Mouse (Mus musculus) c-Kit-positive CD71-positive TER-119-positive erythroid progenitor cells, embryonic 14.5 days (primary cell): ENCODE data around the gene Ddx42.
"Not testable (repeated sequence)": the region's sequence is repeated elsewhere in the genome, so short reads cannot be mapped to it uniquely, and the experiment has no call there.

Source experiments
- DNase-seq: peaks from one replicate; pipeline ENCODE4 v3.0.0-alpha.2; 2013; ENCODE audit warnings: low spot score

Gene Ddx42

DNA sequence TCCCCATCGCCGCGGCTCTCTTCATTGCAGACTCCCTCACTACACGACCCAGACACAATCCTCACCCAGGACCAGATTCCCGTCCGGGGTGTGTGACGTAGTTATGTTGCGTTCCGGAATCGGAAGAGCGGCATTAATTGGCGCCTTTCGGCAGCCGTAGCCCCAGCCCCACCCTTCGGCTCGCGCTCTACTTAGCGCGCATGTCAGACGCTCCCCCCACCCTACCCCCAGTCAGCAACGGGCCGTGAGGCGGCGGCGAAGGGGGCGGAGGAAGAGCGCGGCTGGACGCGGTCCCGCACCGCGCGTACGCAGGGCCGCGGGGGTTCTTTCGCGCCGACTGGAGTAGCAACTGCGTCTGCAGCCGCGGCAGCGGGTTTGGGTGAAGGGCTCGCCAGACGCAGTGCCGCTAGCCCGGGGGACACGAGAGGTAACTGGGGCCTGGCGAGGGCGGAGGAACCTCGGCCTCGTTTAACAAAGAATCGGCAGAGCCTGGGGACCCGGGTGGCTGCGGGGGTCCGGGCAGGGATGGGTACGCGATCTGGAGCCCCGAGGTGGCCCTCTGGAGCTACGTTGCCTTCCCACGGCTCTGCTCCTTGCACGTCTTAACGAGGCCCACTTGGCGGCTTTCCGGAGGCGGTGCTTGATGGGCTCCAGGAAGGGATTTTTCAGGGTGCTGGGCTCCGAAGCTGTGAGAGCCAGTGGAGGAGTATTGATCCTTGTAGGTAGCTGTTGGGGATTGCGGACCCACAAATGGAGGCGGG is at the start of gene Ddx42:
Ddx42 (plus strand) TSS at position 197 of the 761 bp plus-strand sequence.
- peak; percentile 93 for DNase-seq

DNA sequence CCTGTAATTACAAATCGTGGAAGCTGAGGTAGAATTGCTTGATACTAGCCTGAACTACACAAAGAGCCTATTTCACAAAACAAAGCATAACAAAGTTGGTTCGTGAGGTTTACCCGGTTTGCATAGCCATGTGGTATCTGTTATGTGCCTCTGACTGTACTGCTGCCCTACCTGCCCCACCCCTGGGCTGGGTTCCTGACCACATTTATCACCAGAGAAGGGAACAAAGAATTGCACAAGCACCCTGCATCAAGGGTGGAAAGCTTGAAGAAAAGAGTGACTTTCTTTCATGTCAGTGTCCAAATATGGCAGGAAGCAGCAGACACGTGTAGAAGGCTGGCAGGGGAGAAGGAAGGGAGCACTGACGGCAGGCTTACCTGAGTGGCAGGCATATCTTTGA is 49.3 kb upstream of the Ddx42 start:
- no peak for DNase-seq

DNA sequence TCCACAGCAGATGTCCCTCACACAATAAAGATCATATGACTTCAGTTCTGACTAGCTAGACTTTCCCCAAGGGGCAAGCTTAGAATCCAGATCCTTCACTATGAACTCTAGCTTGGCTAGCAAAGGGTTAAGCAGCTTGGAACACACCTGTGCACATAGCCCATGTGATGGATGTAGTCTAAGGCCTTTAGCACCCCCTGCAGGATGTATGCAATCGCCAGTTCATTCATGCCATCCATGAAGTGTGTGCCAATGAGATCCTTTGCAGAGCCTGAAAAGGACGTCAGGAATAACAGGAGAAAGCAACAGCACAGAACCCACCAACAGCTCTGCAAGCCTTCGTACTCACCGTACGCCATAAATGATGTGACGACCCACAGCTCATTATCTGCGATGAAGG is 45.9 kb upstream of the Ddx42 start:
- no peak for DNase-seq

DNA sequence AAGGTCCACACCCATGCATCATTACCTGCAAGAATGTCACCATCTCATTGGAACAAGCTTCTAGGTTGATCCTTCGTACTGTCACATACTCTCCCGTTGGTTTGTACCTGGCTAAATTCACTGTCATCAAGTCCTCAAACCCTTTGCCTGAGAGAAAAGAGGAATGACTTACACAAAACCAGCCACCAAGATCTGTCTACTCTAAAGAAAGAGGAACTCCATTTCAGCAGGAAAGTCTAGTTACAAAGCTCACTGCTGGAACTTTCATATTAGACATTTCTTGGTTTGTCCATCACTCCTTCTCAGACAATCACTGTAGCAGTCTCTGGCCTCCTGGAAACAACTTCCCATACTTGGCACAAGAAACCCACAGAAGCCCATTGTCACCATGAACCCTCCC is 43.5 kb upstream of the Ddx42 start:
- no peak for DNase-seq

DNA sequence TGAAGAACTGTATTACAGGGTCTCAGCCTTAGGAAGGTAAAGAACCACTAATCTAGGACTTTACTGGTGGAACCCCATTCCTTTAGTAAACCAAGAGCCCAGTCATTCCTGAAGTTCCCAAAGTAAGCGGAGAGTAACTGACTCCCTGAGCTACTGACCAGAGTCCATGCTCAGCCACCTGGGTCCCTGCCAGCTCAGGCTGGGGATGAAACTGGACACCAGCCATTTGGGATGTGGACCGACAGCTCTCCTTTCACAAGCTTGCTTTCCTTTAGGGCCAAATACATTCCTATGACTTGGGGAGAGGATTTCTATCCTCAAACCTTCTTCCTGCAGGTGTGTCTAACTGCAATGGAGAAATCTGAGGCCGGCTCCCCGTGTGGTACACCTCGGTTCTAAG is 42.4 kb upstream of the Ddx42 start:
- no peak for DNase-seq

DNA sequence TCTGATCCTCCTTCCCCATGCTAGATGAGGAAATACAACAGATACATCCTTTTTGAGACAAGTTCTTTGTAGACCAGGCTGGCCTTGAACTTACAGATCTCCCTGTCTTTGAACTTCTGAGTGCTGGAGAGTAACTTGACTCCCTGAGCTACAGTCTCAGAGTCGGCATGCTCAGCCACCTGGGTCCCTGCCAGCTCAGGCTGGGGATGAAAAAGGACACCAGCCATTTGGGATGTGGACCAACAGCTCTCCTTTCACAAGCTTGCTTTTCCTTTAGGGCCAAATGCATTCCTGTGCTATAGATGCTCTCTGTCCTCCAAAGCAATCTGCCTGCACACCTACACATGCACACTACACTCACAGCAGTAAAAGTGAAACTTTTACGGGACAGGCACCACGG is 41.6 kb upstream of the Ddx42 start:
- no peak for DNase-seq

DNA sequence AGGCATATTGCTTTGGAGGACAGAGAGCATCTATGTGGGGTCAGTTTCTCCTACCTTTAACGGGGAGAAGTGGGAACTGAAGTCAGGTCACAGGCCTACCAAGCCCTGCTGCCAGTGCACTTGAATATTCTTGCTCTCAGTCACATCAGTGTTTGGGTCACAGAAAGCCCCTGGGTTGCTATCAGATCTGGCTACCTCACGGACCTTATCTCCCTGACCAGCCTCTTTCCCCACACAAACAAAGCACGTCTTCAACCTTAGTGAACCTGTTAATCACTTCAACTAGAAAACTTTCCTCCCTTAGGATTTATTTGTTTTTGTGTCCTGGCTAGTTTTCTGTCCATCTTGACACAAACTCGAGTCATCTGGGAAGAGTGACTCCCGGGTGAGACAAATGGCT is 40.4 kb upstream of the Ddx42 start:
- no peak for DNase-seq

DNA sequence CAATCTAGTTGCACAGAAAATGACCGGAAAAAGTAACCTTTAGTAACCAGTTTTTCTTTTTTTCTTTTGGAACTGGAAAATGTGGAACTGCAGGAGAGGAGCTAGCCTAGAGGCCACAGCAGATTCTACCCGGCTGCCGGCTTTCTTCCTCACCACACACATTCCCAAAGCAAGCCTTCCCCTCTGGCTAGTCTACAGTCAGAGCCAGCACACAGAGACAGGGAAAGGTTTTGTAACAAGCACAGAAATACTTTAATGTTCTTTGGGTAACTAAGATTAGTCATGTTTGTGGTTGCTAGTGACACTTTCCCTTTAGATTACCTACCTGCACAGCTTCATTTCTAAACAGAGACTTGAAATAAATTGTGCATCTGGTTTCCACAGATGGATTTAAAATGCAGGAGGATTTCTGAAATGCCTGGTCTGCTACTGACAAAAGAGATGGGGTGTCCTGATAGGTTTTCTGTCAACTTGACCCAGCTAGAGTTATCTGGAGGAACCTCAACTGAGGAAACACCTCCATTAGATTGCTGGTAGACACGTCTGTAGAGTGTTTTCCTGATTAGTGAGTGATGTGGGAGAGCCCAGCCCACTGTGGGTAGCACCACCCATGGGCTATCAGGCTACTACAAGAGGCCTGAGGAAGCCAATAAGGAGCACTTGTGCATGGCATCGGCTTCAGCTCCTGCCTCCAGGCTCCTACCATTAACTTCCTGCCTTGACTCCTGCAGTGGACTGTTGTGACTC is 38.5 kb upstream of the Ddx42 start:
- DNase-seq = peak; percentile 36

DNA sequence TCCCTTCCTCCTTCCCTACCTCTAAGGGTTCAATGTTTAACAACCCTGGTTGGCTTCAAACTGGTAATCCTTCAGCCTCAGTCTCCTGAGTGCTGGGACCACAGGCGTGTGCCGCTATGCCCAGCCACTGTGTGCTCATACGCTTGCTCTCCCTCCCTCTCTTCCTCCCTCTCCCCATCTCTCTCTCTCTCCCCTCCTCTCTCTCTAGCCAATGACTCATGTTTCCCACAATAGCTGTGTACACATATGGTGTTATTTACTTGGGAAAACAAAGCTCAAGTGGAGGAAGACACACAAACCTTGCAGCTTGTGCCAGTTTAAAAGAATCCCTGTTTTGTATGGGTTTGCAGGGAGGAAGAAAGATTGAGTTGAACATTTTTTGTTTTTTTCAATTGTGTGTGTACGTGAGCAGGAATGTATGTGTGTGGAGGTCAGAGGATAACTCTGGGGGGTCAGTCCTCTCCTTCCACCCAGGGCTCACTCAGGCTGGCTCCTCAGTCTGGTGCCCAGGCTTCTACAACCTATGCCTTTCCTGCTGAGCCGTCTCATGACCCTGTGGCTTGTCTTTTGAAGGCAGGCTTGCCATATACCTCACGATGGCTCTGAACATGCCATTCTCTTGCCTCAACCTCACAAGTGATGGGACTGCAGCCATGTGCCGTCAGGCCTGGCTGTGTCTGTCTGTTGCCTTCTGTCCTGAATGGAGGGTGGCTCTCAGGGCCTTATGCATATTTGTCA is 36.8 kb upstream of the Ddx42 start:
- DNase-seq = no peak

DNA sequence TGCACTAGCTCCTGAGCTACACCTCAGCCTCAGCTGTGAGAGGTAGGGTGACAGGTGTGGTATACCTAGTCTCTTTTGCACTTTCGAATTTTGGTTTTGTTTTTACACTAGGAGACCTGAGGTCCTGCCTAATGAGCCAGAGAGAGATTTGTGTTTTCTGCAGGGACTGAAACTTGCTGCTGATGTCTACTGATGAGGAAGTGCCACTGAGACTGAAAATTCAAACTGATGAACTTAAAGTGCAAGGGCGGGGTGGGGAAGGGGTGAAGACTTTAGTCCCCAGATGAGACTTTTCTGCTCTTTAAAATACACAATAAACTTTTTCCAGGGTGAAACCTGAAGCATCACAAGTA is 36.3 kb upstream of the Ddx42 start:
- no peak for DNase-seq

DNA sequence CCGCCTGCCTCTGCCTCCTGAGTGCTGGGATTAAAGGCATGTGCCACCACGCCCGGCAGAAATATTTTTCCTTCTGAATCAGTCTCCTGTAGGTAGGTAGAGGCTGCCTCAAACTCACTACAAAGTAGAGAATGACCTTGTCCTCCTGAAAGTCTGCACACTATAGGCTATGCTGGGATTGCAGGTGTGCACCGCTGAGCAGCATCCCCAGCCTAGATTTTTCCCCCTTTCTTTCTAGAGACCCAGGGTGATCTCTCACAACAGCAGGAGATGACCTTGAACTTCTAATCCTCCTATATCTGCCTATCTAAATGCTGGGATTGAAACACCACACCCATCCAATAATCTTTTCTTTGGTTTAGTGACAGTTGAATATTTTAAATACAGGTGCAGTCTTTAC is 29.4 kb upstream of the Ddx42 start:
- DNase-seq = no peak

DNA sequence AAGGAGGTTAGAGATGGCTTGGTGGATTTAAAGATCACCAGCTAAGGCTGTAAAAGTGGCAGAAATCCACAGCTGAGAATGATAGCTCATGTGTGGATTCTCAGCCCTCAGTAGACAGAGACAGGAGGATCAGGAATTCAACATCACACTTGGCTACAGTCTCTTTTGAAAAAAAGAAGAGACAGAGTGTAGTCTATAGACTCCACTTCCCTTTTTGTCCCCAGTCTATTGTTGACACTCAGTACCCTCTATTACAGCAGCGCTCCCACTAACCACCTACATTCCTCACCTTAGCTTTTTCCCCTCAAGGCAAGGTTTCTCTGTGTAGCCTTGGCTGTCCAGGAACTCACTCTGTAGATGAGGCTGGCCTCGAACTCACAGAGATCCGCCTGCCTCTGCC is 25.0 kb upstream of the Ddx42 start:
- no peak for DNase-seq

DNA sequence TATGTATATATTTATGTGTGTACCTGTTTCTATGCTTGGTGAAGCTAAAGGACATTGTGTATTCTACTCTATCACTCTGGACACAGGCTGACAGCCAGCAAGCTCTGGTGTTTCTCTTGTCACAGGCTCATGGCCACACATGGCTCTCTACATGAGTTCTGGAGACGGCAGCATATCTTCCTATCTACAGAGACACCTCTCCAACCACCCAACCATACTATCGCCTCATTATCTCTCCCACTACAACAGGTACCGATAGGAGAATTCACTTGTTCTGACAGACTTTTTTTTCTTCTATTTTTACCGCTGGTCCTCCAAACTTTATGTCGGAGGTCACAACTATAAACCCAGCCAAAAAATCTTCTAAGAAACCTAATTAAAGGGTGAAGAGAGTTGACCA is 24.5 kb upstream of the Ddx42 start:
- DNase-seq = no peak

DNA sequence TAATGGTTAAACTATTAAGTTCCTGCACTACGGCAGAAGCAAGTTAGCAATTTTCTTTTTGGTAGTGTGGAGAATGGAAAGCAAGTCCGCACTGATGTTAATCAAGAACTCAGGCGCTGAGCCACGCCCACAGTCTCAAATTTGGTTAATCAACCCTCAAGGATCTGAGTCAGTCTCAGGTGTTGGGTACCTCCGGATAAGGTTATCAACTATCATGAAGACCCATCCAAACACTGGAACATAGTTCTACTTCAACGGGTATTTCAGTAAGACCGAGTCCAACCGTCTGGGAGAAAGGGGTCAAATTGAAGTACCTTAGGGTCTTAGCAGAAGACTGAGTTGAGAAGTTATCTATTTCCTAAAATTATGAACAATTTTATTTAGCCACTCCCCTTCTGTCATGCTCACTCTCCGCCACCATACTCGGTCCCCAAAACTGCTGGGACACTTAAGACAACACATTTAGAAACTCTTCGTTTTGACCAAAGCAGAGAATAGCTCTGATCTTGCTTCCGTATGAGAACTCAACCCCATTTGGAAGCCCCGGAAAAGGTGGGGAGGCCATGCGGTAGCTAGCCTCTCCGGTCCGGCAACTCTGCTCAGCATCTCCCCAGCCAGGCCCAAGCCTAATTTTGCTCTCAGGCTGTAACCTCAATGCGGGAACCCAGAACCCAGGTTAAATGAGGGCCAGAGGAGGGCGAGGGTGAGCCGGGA is 23.9 kb upstream of the Ddx42 start:
- no peak for DNase-seq

DNA sequence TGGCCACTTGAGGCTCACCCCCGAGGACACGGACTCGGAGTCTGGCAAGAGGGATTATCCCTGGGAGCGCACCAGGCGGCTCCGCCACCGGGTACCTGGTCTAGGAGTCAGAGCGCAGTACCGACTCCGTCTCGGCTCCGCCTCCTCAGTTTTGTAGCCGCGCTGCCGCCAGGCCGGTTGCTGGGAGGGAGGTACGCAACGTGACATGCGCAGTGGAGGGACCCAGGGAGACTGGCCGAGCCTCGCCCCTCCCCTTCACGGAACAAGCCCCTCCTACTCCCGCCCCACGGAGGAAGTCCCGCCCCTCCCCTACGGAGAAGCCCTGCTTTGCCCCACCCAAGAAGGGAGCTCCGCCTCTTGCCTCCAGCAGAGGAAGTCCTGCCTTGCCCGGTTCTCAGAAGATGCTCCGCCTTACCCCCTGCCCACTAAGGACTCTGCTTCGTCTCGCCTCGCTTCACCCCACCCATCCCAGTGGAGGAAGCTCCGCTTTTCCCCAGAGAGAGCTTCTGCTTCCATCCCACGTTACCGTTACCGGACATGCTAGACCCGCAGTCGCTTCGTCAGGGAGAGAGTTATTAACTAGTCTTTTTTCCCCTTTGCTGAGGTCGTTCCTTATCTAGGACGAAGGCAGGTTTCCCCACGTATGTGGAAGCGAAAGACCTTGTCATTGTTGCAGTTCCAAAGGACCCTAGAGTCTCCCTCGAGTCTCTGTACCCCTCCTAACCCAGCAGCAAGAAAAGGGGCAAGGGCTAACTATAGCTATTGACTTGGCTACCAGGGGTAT is 23.2 kb upstream of the Ddx42 start:
- DNase-seq = peak; percentile 98

DNA sequence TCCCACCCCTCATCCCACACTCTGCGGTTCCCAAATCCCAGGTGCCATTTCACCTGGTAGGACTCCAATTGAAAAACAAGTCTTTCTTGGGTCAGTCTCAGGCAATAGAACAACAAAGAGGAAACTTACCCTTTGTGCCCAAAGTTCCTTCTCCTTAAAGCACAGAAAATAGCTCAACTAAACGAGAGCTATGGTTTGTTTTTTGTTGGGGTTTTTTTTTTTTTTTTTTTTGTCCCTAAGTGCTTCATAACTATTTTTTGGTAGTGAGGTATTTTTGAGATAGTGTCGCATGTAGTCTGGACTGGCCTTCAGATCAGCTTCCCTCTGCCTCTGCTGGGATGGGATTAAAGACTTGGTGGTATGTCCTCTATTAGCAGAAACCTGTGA is 22.6 kb upstream of the Ddx42 start:
- DNase-seq = no peak

DNA sequence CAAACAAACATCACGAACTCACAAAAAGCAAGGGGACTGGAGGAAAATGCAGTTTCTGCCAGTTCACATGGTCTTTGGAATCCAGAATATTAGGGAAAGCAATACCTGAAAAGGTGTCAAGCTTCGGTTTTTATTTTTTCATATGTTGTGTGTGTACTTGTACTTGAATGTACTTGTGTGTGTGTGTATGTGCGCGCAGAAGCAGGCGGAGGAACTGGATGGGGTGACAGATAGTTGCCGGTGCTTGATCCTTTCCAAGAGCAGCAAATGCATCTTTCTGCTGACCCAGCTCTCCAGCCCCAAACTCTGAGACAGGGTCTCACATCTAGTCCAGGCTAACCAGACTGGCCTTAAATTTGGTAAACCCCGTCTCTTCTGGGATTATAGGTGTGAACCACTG is 21.8 kb upstream of the Ddx42 start:
- no peak for DNase-seq

DNA sequence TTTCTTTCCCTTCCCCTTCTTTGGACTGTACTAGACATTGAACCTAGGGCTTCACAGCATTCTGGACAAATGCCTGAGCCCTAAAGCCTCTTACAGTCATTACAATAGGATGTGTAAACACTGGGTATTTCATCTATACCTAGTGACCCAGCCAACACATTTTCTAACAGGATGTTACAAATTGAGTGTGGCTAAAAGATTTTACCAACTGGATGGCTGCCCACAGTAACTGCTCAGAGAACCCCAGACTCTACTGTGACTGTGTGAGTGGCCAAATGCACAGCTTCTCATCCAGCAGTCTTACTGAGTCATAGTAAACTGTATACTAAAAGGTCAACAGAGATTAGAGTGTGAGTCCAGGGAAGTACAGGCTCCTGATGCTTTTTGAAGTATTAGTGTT is 21.4 kb upstream of the Ddx42 start:
- DNase-seq = no peak

DNA sequence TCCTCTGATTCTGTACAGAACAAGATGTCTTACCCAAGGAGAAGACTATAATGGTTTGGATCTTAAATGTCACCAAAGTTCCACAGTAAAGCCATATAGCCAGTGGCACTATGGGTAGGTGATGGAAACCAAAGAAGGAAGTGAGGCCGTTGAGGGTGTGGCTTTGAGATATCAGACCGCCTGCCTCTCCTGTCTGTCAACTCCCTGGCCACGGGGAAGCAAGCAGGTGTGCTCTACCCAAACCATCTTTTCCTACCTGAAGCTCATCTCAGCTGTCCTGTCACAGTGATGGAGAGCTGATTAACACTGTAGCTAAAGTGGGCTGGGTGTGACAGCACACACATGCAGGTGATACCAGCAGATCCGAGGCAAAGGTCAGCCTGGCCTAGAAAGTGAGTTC is 18.4 kb upstream of the Ddx42 start:
- no peak for DNase-seq

DNA sequence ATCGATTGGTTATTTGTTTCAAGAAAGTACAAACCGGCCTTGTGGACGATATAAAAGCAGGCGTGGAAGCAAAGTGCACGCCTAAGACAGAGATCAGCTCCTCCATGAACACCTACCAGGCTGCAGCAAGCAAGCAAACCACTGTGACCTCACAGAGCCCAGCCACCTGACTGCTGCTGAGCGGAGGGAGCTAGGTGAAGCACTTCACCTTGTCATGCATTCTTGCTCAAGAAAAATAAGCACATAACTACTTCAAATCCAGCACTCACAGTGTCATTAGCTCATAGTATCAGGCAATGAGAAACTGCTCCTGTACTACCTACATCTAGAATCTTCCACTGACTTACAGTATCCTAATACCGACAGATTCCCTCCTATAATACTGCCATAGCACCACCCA is 16.7 kb upstream of the Ddx42 start:
- DNase-seq = not testable (repeated sequence)

DNA sequence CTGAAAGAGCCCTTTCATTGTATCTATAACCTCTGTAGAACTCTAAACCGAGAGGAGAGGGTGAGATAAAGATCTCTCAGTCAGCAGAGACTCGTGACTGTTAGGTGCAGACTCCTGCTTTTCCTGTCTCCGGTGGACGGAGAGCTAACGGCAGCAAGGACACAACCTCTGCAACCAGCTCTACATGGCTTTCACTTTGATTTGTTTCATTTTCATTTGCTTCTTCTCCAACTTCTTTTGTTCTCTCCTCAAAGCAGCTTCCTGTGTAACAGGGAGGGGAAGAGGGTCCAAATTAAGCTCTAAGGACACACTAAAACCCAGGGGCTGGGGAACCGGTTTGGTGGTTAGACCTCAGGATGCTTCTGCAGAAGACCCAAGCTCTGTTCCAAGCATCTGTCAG is 16.0 kb upstream of the Ddx42 start:
- no peak for DNase-seq
